Mouse (Mus musculus): ENCODE results near the gene Tff3. TPM values are rescaled to one million over a fixed set of nuclear protein-coding genes. Genes with fewer than 3 reads are reported as not detected.

Gene Tff3
- not detected in 2 replicates for polyA plus RNA-seq (2015; fragmentation: Nextera tagmentation; extraction: Ambion mirVana)

DNA sequence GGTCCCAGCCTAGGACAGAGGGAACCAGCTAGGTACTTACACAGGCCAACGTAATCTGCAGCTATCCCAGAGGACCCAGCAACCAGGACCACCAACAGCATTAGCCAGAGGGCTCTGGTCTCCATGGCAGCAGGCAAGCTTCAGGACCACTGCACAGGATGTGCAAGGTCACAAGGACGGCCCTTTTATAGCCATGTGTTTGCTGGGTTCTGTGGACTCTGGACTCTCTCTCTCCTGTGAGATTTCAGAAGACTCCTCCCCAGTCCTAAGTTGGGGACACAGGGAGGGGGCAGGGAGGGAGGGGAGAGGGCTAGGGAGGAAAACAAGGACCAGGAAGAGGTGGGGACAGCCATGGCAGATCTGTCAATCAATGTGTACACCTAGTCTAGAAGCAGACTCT lies at the start of gene Tff3:
Tff3 (minus strand) TSS at position 195 of the 400 bp plus-strand sequence.
- Histone ChIP-seq H3K9me3 (replicated peaks) (no peaks in the 10 kb centered on the region), H3K4me3 (replicated peaks) (no peak within 1 kb of the TSS), H3K27ac (replicated peaks) (no peak within 1 kb of the TSS), H3K27me3 (no peaks in the 10 kb centered on the region), H3K9ac (no peak within 1 kb of the TSS), H3K4me2 (replicated peaks) (no peak within 1 kb of the TSS), H3K4me1 (no peaks in the 10 kb centered on the region), H3K36me3 (no peaks in the 10 kb centered on the region)
- WGBS: 13% methylated on average over 2 of the region's 2 CpGs
- ATAC-seq (ENCODE audit: insufficient number of reproducible peaks, low FRiP score, low TSS enrichment, low read depth): no peak

DNA sequence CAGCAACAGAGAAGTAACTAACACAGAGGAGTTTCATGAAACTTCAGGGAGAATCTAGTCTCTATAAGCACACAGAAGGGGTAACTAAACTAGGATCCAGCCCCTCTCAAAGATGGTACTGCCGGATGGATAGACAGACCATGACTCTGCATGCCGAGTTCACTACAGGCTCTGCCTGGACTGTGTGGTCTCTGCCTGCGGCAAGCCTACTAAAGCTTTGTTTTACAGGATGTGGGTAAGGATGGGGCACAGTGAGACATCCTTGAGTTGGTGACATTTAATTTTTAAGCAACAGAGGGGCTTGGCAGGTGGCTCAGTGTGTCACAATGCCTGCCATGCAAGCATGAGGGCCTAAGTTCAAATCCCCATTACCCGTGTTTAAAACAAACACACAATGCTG lies 46.9 kb upstream of the Tff3 start:
- H3K4me2 ChIP-seq (replicated peaks): no peak overlapping the region
- H3K9me3 ChIP-seq (replicated peaks): no peaks in the 10 kb centered on the region
- ATAC-seq (ENCODE audit: insufficient number of reproducible peaks, low FRiP score, low TSS enrichment, low read depth): no peak
- no peaks in the 10 kb centered on the region for H3K4me1 ChIP-seq
- H3K36me3 ChIP-seq: no peaks in the 10 kb centered on the region
- H3K27ac ChIP-seq (replicated peaks): no peak overlapping the region
- no peak overlapping the region for H3K9ac ChIP-seq
- H3K27me3 ChIP-seq: no peaks in the 10 kb centered on the region
- no peak overlapping the region for H3K4me3 ChIP-seq (replicated peaks)
- 90% methylated on average over 4 of the region's 4 CpGs for whole genome bisulfite sequencing

DNA sequence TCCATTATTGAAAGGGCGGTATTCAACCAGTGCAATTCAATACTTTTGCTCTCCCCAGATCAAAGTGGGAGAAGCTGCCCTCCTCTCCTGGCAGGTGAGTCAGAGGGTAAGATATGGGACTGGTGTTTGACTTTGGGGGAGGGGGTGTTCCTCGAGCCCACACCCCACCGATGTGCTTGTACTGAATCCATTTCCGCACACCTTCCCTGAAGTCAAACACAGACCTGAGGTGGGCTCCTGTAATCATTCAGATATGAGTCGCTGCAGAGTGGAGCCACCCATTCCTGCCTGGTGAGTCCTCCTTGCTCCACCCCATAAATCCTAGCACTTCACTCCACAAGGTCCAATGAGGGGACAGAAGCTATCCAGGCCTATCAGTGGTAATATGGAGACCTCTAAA lies 40.4 kb upstream of the Tff3 start:
- H3K27ac ChIP-seq (replicated peaks): no peak overlapping the region
- H3K4me1 ChIP-seq: no peaks in the 10 kb centered on the region
- H3K4me3 ChIP-seq (replicated peaks): no peak overlapping the region
- H3K9me3 ChIP-seq (replicated peaks): no peaks in the 10 kb centered on the region
- no peak overlapping the region for H3K9ac ChIP-seq
- H3K36me3 ChIP-seq: no peaks in the 10 kb centered on the region
- no peaks in the 10 kb centered on the region for H3K27me3 ChIP-seq
- 77% methylated on average over 5 of the region's 5 CpGs for WGBS
- no peak for ATAC-seq (ENCODE audit: insufficient number of reproducible peaks, low FRiP score, low TSS enrichment, low read depth)
- no peak overlapping the region for H3K4me2 ChIP-seq (replicated peaks)

DNA sequence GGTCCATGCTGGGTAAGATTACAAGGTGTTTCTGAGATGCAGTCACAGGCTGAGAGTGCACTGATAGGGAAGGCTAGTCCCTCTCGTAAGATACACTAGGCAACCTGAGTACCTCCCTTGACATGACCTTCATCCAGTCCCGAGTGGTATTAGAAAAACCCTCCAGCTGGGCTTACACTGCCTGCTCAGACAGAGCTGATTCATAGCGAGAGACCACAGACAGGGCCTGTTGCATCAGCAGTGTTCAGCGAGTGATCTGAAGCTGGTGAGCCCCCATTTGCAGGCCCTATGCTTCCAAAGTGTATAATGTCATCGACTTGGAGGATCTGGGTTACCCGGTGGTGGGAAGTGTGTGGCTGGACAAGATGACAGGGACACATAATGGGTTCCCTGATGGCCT lies 35.7 kb upstream of the Tff3 start, which contains the start of gene Tff1:
Tff1 (minus strand) TSS at position 151 of the 400 bp plus-strand sequence.
- Histone ChIP-seq H3K27me3 (no peaks in the 10 kb centered on the region), H3K36me3 (no peaks in the 10 kb centered on the region)
- WGBS: 82% methylated on average over 6 of the region's 6 CpGs

DNA sequence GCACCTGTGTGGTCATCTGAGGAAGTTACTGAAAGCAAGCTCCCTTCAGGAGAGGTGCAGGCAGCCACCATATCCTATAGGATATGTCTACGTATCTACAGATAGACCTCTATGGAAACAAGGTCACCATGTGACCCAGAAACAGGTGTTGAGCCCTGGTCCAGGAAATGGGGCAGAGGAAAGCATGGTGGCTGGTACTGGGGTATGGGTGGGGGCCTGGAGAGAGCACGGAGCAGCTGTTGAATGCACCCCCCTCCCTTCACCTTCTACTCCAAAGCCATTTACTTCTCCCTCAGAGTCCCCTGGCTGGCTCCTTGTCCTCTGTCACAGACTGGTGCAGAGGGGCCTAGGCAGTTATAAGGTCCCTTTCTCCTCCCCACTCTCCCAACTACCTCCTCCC lies 34.4 kb upstream of the Tff3 start:
- WGBS: 70% methylated on average over 2 of the region's 2 CpGs
- no peaks in the 10 kb centered on the region for H3K27me3 ChIP-seq
- H3K27ac ChIP-seq (replicated peaks): no peak overlapping the region
- no peaks in the 10 kb centered on the region for H3K36me3 ChIP-seq
- no peak for ATAC-seq (ENCODE audit: insufficient number of reproducible peaks, low FRiP score, low TSS enrichment, low read depth)
- no peak overlapping the region for H3K9ac ChIP-seq
- no peaks in the 10 kb centered on the region for H3K4me1 ChIP-seq
- no peak overlapping the region for H3K4me2 ChIP-seq (replicated peaks)
- no peaks in the 10 kb centered on the region for H3K9me3 ChIP-seq (replicated peaks)
- H3K4me3 ChIP-seq (replicated peaks): no peak overlapping the region

More for the DNA sequence above, 35.7 kb upstream of the Tff3 start, which contains the start of gene Tff1:
- ATAC-seq (ENCODE audit: insufficient number of reproducible peaks, low FRiP score, low TSS enrichment, low read depth): no peak
- Histone ChIP-seq H3K4me1 (no peaks in the 10 kb centered on the region), H3K9ac (no peak within 1 kb of the TSS), H3K27ac (replicated peaks) (no peak within 1 kb of the TSS), H3K4me2 (replicated peaks) (no peak within 1 kb of the TSS), H3K9me3 (replicated peaks) (no peaks in the 10 kb centered on the region), H3K4me3 (replicated peaks) (no peak within 1 kb of the TSS)

DNA sequence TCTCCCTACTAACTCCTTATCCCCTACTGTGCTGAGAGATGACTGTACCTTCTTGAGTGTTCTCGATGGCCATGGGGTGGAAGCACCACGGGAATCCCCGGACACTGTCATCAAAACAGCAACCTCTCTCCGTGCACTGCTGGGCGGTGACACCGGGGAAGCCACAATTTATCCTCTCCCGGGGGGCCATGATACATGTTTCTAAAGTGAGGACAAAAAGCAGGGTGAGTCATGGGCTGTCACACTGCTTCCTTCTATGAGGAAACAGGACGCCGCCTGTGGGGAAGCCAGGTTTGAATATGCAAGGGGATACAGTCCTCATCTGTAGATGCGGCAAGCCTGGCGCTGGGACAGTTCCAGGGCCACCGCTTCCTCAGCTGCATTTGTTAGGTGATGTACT lies 33.2 kb upstream of the Tff3 start:
- no peaks in the 10 kb centered on the region for H3K36me3 ChIP-seq
- no peak overlapping the region for H3K27ac ChIP-seq (replicated peaks)
- no peaks in the 10 kb centered on the region for H3K9me3 ChIP-seq (replicated peaks)
- H3K27me3 ChIP-seq: no peaks in the 10 kb centered on the region
- no peaks in the 10 kb centered on the region for H3K4me1 ChIP-seq
- ATAC-seq (ENCODE audit: insufficient number of reproducible peaks, low FRiP score, low TSS enrichment, low read depth): no peak
- WGBS: 84% methylated on average over 12 of the region's 12 CpGs
- H3K9ac ChIP-seq: no peak overlapping the region
- H3K4me2 ChIP-seq (replicated peaks): no peak overlapping the region
- no peak overlapping the region for H3K4me3 ChIP-seq (replicated peaks)

DNA sequence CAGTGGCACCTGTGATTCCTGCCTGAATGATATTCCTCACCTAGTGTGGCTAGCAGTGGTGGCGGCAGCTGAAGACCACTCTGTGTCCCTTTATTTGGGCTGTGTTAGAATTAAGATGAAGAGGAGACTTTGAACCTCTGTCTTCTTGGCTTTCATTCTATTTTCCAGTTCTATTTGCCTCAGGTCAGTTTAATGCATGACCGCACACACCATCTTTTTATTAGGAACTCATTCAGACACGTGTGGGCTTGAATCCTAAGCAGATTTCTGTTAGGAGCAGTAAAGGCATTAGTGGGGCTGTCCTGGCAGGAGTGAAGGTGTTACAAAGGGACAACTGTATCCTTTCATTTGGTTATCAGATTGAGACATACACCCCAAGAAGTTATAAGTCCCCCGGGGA lies 30.8 kb upstream of the Tff3 start:
- Histone ChIP-seq H3K4me1 (no peaks in the 10 kb centered on the region), H3K27ac (replicated peaks) (no peak overlapping the region), H3K27me3 (peaks cover 3% of the 10 kb centered on the region; the same call in 1 of the 2 replicates), H3K9ac (no peak overlapping the region), H3K4me3 (replicated peaks) (no peak overlapping the region), H3K4me2 (replicated peaks) (no peak overlapping the region), H3K36me3 (no peaks in the 10 kb centered on the region), H3K9me3 (replicated peaks) (no peaks in the 10 kb centered on the region)
- 65% methylated on average over 4 of the region's 4 CpGs for WGBS
- no peak for ATAC-seq (ENCODE audit: insufficient number of reproducible peaks, low FRiP score, low TSS enrichment, low read depth)

DNA sequence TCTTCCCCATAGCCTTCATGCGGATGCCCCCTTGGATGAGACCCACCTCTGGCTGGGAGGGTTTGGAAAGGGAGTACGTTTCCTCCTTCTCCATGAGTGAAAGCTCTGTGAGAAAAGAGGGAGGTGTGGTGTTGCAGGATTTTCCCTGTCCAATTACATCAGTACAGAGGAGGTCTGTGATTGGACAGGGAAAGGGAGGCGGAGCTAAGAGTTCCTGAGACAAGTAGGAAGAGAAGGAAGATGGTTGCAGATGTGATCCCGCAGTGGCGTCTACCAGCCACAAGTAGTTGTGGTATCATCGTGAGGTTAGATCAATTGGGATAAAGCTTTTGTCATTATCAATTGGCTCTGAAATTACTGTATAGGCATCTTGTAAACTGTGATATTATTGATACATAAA lies 28.5 kb upstream of the Tff3 start:
- H3K27ac ChIP-seq (replicated peaks): no peak overlapping the region
- H3K4me2 ChIP-seq (replicated peaks): no peak overlapping the region
- no peaks in the 10 kb centered on the region for H3K9me3 ChIP-seq (replicated peaks)
- H3K9ac ChIP-seq: no peak overlapping the region
- 70% methylated on average over 6 of the region's 6 CpGs for WGBS
- peaks cover 3% of the 10 kb centered on the region; the same call in 1 of the 2 replicates for H3K27me3 ChIP-seq
- H3K4me1 ChIP-seq: no peaks in the 10 kb centered on the region
- no peak for ATAC-seq (ENCODE audit: insufficient number of reproducible peaks, low FRiP score, low TSS enrichment, low read depth)
- H3K4me3 ChIP-seq (replicated peaks): no peak overlapping the region
- H3K36me3 ChIP-seq: no peaks in the 10 kb centered on the region

DNA sequence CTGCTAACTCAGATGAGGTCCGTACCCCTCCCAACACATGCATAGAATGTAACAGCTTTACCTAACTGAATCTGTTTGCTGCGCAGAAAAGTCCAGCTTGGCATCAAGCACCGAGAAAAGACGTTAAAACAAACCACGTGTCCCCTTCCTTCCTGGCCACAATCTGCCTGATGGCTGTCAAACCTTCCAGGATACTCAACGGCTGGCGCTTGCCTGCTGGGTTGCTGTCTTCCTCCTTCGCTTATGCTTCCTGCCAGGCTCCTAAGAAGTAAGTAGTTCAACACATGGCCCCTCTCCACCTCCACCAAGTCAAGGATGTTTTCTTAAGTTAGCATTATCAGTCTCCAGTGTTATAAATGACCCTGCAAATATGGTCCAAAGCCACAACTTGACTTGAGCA lies 24.3 kb upstream of the Tff3 start:
- Histone ChIP-seq H3K36me3 (no peaks in the 10 kb centered on the region), H3K27ac (replicated peaks) (no peak overlapping the region), H3K4me1 (no peaks in the 10 kb centered on the region), H3K9ac (no peak overlapping the region), H3K4me3 (replicated peaks) (no peak overlapping the region), H3K27me3 (peaks cover 3% of the 10 kb centered on the region; the same call in 1 of the 2 replicates), H3K9me3 (replicated peaks) (no peaks in the 10 kb centered on the region), H3K4me2 (replicated peaks) (no peak overlapping the region)
- no peak for ATAC-seq (ENCODE audit: insufficient number of reproducible peaks, low FRiP score, low TSS enrichment, low read depth)
- 66% methylated on average over 8 of the region's 8 CpGs for WGBS

DNA sequence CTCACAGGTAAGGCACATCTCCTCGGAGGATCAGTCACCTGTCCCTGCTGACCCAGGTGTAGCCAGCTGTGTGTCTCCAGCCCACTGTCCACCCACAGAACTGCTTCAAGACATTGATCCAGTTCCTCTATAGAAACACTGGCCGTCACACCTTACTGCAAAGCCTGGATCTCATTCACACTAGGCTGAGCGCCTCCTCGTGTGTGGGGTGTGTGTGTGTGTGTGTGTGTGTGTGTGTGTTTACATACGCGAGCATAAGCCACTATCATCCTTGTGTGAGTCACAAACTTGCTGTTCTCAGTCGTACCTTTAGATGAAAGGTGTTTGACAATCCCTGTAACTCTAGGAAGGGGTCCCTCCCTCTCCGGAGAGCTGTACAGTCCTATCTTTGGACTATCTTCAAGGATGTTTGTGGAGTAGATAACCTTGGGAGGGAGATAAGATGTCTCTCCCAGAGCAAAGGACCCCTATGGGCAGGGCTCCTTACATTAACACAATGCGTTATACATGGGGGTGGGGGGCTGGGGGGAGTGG lies 23.6 kb upstream of the Tff3 start:
- Histone ChIP-seq H3K4me3 (replicated peaks) (no peak overlapping the region), H3K9ac (no peak overlapping the region), H3K27me3 (peaks cover 3% of the 10 kb centered on the region; the same call in 1 of the 2 replicates), H3K27ac (replicated peaks) (no peak overlapping the region), H3K4me1 (no peaks in the 10 kb centered on the region), H3K4me2 (replicated peaks) (no peak overlapping the region), H3K9me3 (replicated peaks) (no peaks in the 10 kb centered on the region), H3K36me3 (no peaks in the 10 kb centered on the region)
- 67% methylated on average over 9 of the region's 9 CpGs for WGBS
- no peak for ATAC-seq (ENCODE audit: insufficient number of reproducible peaks, low FRiP score, low TSS enrichment, low read depth)

DNA sequence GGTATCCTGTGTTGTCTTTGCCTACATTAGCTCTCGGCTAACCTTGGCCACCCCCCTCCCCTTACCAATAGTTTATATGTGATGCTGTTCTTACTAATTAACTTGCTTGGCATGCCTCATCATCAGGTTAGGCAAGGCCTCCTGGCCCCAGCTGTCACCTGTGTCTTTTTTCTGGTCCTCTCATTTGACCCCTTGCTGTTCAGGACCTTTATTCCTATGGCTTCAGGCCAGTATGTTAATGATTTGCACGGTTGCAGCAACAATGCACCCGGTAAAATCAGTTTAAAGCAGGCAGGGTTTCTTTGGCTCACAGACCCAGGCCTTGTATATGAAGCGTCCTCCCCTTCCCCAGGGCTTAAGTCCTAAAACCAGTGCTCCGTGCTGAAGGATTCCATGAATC lies 23.1 kb upstream of the Tff3 start:
- Histone ChIP-seq H3K9me3 (replicated peaks) (no peaks in the 10 kb centered on the region), H3K4me1 (no peaks in the 10 kb centered on the region), H3K27ac (replicated peaks) (no peak overlapping the region), H3K9ac (no peak overlapping the region), H3K27me3 (peaks cover 3% of the 10 kb centered on the region; the same call in 1 of the 2 replicates), H3K4me2 (replicated peaks) (no peak overlapping the region), H3K4me3 (replicated peaks) (no peak overlapping the region), H3K36me3 (no peaks in the 10 kb centered on the region)
- ATAC-seq (ENCODE audit: insufficient number of reproducible peaks, low FRiP score, low TSS enrichment, low read depth): no peak
- WGBS: 40% methylated on average over 5 of the region's 5 CpGs

DNA sequence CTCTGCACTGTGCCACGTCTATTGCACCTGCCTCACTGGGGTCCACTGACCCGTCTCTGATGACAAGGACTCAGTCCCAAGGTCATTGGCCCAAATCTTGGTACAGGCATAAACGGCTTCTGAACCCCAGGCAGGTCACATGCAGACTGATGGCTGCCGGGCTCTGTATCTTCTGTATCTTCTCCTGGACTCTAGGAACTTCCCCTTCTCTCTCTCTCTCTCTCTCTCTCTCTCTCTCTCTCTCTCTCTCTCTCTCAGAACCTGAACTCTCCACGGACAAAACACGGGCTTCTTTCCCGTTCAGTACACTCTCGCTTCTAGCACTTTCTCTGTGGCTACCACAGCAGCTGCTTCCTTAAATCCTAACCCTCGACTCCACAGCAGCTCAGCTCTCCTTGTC lies 16.6 kb upstream of the Tff3 start:
- H3K9ac ChIP-seq: no peak overlapping the region
- no peak for ATAC-seq (ENCODE audit: insufficient number of reproducible peaks, low FRiP score, low TSS enrichment, low read depth)
- no peak overlapping the region for H3K27ac ChIP-seq (replicated peaks)
- no peak overlapping the region for H3K4me2 ChIP-seq (replicated peaks)
- H3K36me3 ChIP-seq: no peaks in the 10 kb centered on the region
- H3K27me3 ChIP-seq: no peaks in the 10 kb centered on the region
- WGBS: 74% methylated on average over 9 of the region's 9 CpGs
- H3K9me3 ChIP-seq (replicated peaks): no peaks in the 10 kb centered on the region
- H3K4me1 ChIP-seq: no peaks in the 10 kb centered on the region
- no peak overlapping the region for H3K4me3 ChIP-seq (replicated peaks)

Data from embryonic facial prominence, embryonic 15.5 days (tissue).